Comparison of ENCODE assay signal across 12 mouse cellular contexts in the genomic region with DNA sequence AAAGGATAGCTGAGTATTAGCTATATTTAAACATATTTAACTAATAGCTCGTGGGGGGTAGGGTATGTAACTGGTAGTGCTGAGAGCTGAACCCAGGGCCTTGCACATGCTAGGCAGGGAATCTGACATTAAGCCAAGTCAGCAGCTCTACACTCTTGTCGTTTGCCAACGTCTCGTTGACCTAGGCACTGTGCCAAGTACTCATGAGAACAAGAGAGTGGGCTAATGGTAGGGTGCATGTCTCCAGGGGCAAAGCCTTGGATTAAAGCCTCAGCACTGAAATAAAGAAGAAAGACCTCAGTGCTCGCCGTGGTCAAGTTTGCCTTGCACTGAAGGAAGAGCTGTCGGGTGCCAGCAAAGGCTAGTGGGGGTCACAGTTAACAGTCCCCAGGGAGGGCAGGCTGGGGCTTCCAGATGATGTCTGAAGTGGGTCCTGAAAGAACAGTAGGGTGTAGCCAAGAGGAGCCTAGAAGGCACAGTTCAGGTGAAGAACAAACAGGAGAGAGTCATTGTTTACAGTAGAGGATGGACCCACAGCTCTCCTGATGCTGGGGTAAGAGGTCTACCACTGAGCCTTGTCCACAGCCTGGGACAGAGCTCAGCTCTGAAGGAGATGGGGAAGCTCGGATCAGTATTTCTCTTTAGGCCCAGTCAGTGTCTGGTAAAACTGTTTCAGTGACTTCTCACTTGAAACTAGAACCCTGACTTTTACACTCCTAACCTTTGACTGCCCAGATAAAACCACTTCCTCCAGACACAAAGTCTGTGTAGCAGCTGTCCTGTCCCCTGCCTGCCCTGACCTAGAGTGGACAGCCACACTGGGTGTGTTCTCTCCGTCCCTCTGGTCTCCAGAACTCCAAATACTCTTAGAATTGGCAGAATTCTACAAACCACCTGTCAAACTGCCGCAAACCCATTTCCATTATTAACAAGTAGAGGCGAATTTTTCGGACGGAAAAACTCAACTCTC.
DNase-seq lines count a peak whose midpoint lies in the region; ATAC-seq and TF ChIP-seq lines count a peak whose summit lies in the region.
"Had no signal": no experiment of that assay in that cellular context is flagged by ENCODE, and none has a peak within 500 bp of the region (broad histone marks: within the 10 kb centered on the region; RNA-seq: fewer than 3 reads in every experiment).

No protein-coding gene starts in this region.

- H3K9me3 ChIP-seq in heart, embryonic 10.5 days: no peaks in the 10 kb centered on the region
- no peaks in the 10 kb centered on the region for H3K9me3 ChIP-seq in intestine, embryonic 15.5 days
- H3K9me3 ChIP-seq: hindbrain, embryonic 10.5 days had no signal

- H3K4me3 ChIP-seq in heart, embryonic 10.5 days: no peak overlapping the region
- peak overlapping the region; percentile 43 for H3K4me3 ChIP-seq in testis, adult 2 months (ENCODE audit: control insufficient read depth, low read depth, low read length)
- no peak overlapping the region for H3K4me3 ChIP-seq in intestine, embryonic 15.5 days (replicated peaks)
- H3K4me3 ChIP-seq: hindbrain, embryonic 10.5 days had no signal

- no peak overlapping the region for H3K9ac ChIP-seq in intestine, embryonic 15.5 days

- no peak for TF ChIP-seq CTCF in testis, adult 2 months (IDR thresholded peaks at IDR 0.05; ENCODE audit: control insufficient read depth, insufficient read depth, insufficient replicate concordance, low read depth, low read length)

- H3K4me2 ChIP-seq in intestine, embryonic 15.5 days (replicated peaks): no peak overlapping the region

- no peaks in the 10 kb centered on the region for H3K36me3 ChIP-seq in heart, embryonic 10.5 days
- no peaks in the 10 kb centered on the region for H3K36me3 ChIP-seq in testis, adult 2 months (ENCODE audit: control insufficient read depth, insufficient read depth, low read length)
- no peaks in the 10 kb centered on the region for H3K36me3 ChIP-seq in intestine, embryonic 15.5 days
- H3K36me3 ChIP-seq: hindbrain, embryonic 10.5 days had no signal

- no peaks in the 10 kb centered on the region for H3K27me3 ChIP-seq in heart, embryonic 10.5 days (ENCODE audit: insufficient read depth, poor library complexity, severe bottlenecking)
- no peaks in the 10 kb centered on the region for H3K27me3 ChIP-seq in testis, adult 2 months (ENCODE audit: control insufficient read depth, insufficient read depth, low read length)
- no peaks in the 10 kb centered on the region for H3K27me3 ChIP-seq in intestine, embryonic 15.5 days (replicated peaks)

- H3K27ac ChIP-seq in heart, embryonic 10.5 days: no peak overlapping the region
- no peak overlapping the region for H3K27ac ChIP-seq in testis, adult 2 months (ENCODE audit: control insufficient read depth, insufficient read depth, low read depth, low read length)
- no peak overlapping the region for H3K27ac ChIP-seq in intestine, embryonic 15.5 days
- H3K27ac ChIP-seq: hindbrain, embryonic 10.5 days had no signal

- H3K4me1 ChIP-seq in heart, embryonic 10.5 days: peaks cover 16% of the 10 kb centered on the region
- H3K4me1 ChIP-seq in testis, adult 2 months (ENCODE audit: control insufficient read depth, insufficient read depth, low read length): no peaks in the 10 kb centered on the region; the same call in 1 of the 2 replicates
- H3K4me1 ChIP-seq in intestine, embryonic 15.5 days (replicated peaks): no peaks in the 10 kb centered on the region

- peak; percentile 43 for DNase-seq in adrenal gland, adult 2 months
- DNase-seq in adrenal gland, postnatal 25 days: no peak
- DNase-seq in heart, postnatal 4 days: peak; percentile 45
- DNase-seq in heart, embryonic 10.5 days (ENCODE audit: low spot score): no peak
- DNase-seq in testis, postnatal 10 days (ENCODE audit: low spot score): no peak
- no peak for DNase-seq in frontal cortex, postnatal 25 days (ENCODE audit: low spot score in 2 of 2)
- DNase-seq: gastrocnemius, postnatal 36 days; kidney, postnatal 14 days; thymus, adult 18-20 months had no signal

- no peak for ATAC-seq in intestine, embryonic 15.5 days

- no peak for TF ChIP-seq POLR2A in testis, adult 2 months (IDR thresholded peaks at IDR 0.05; ENCODE audit: control insufficient read depth, low read depth, low read length)

- 81% methylated on average over 13 of the region's 13 CpGs for WGBS in heart, embryonic 10.5 days
- WGBS in intestine, embryonic 15.5 days: 80% methylated on average over 13 of the region's 13 CpGs

Comparison
In these comparisons a context has a peak if more than half of its experiments do, and no peak if none do; other contexts are left out.
1. DNase-seq: peak in adrenal gland, adult 2 months (single experiment) and heart, postnatal 4 days (single experiment); none in adrenal gland, postnatal 25 days (single experiment), heart, embryonic 10.5 days (single experiment), testis, postnatal 10 days (single experiment) and frontal cortex, postnatal 25 days (0 of 2).